Mouse (Mus musculus): ENCODE results near the gene Ctu2. TPM values are rescaled to one million over a fixed set of nuclear protein-coding genes. Genes with fewer than 3 reads are reported as not detected.

The Ctu2 gene
- polyA plus RNA-seq, 1 experiment from 2014 or later: 78.3 TPM

DNA sequence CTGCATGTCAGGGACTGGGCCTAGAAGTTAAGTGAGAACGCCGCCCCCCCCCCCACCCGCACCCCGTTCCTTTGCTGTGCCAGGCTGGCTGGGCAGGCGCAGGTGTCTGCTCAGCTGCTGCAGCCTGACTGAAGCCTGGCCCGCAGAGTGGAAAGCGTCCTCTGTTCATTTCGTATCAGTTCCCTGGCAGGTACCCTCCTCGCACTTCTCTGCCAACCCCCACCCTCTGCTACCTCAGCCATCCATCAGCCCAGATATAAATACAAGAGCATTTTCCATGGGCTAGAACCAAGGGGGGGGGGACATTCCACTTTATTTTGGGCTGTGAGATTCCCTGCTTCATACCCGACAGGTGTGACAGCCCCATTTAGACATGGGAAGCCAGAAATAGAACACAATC is 23.8 kb upstream of the Ctu2 start:
- H3K9ac ChIP-seq: no peak overlapping the region
- H3K36me3 ChIP-seq: no peaks in the 10 kb centered on the region
- H3K4me1 ChIP-seq (replicated peaks): no peaks in the 10 kb centered on the region
- H3K4me3 ChIP-seq: no peak overlapping the region
- H3K27me3 ChIP-seq: peaks cover 2% of the 10 kb centered on the region; the same call in 1 of the 2 replicates
- no peak overlapping the region for H3K27ac ChIP-seq (replicated peaks)
- H3K9me3 ChIP-seq: no peaks in the 10 kb centered on the region
- WGBS: 88% methylated on average over 10 of the region's 10 CpGs
- no peak for ATAC-seq (ENCODE audit: low FRiP score, low read depth)
- H3K4me2 ChIP-seq: no peak overlapping the region

DNA sequence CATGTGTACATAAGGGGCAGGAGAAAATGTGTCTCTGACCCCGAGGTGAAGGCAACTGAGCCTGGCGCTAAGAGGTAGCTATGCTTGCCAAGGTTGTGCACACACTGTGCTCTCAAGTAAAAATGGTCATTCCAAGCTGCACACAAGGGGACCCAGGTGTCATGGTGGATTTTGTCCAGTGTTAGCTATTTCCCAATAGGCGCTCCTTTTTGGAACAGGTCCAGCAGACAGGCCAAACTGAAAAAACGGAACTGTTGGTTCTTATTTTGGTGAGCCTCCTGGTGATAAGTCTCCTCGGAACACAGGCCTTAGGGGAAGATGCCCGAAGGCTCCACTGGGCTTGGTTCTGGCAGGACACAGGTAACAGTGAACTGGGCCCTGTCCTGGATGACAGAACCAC is 21.5 kb upstream of the Ctu2 start:
- WGBS: 86% methylated on average over 6 of the region's 6 CpGs
- no peak for ATAC-seq (ENCODE audit: low FRiP score, low read depth)

DNA sequence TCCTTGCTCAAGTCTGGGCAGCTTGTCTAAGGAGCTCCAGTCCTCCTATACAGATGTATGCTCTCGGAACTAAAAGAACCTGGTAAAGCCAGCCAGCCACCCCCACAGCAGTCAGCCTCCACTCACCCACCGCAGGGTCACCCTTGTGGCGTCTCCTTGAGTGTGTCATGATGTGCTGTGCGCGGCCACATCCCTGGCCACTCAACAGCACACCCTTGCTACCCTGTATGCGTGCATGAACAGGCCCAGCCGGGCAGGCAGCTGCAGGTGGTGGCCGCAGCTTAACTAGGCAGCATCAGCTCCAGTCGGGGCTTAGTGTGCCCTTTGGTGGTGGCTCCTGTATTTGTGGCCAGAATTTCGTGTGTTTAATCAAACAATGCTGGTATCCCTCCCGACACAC is 18.8 kb upstream of the Ctu2 start:
- Histone ChIP-seq H3K4me3 (no peak overlapping the region), H3K9me3 (no peaks in the 10 kb centered on the region), H3K4me2 (no peak overlapping the region), H3K27me3 (peaks cover 38% of the 10 kb centered on the region), H3K36me3 (no peaks in the 10 kb centered on the region), H3K9ac (no peak overlapping the region), H3K4me1 (replicated peaks) (peaks cover 12% of the 10 kb centered on the region), H3K27ac (replicated peaks) (no peak overlapping the region)
- ATAC-seq (ENCODE audit: low FRiP score, low read depth): no peak
- 79% methylated on average over 11 of the region's 11 CpGs for WGBS

More for the DNA sequence above, 21.5 kb upstream of the Ctu2 start:
- Histone ChIP-seq H3K4me2 (no peak overlapping the region), H3K27me3 (peaks cover 12% of the 10 kb centered on the region), H3K9me3 (no peaks in the 10 kb centered on the region), H3K27ac (replicated peaks) (no peak overlapping the region), H3K9ac (no peak overlapping the region), H3K36me3 (no peaks in the 10 kb centered on the region), H3K4me1 (replicated peaks) (no peaks in the 10 kb centered on the region), H3K4me3 (no peak overlapping the region)

DNA sequence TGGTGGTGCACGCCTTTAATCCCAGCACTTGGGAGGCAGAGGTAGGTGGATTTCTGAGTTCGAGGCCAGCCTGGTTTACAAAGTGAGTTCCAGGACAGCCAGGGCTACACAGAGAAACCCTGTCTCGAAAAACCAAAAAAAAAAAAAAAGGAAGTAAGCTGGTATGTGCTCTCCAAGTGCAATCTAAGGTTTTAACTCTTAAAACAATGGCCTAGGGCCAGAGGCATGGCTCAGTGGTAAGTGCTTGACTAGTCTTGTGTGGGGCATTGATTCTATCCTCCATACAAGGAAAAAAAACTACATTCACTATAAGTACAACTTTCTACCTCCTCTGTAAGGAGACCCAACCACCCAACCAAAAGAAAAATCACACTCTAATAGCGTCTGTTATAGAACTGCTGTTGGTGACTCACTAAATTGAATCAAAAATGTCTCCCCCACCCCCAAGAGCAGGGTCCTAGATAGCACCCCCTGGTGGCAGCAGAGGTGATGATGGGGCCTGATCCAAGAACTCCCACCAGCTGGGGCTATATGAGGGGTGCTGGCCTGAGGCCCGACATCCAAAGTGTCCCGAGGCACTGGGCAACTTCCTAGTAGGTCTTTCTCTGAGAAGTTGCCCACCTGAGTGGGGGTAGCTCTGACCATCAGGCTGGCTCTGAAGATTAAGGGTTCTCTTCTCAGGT is 16.6 kb upstream of the Ctu2 start:
- Histone ChIP-seq H3K4me2 (no peak overlapping the region), H3K4me3 (no peak overlapping the region), H3K27ac (replicated peaks) (no peak overlapping the region), H3K36me3 (no peaks in the 10 kb centered on the region), H3K9me3 (no peaks in the 10 kb centered on the region), H3K9ac (no peak overlapping the region), H3K27me3 (peaks cover 46% of the 10 kb centered on the region), H3K4me1 (replicated peaks) (peaks cover 12% of the 10 kb centered on the region)
- WGBS: 58% methylated on average over 6 of the region's 6 CpGs
- no peak for ATAC-seq (ENCODE audit: low FRiP score, low read depth)

DNA sequence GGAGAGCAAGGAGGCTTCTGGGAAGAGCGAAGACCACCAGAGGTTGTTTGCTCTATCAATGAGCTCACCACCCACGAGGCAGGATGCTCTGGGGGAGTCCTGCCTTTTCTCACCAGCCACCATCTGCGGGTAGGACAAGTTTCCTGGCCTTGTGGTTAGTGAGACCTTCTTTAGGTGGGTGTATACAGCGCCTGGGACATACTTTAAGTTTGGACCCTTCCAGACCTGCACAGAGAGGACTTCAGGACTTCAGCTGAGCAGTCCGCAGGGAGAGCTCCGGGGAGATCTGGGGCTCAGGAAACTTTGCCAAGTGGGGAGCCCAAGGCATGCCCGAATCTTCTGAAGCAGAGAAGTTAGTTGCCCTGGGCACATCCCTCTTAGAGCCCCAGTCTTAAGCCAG is 16.0 kb upstream of the Ctu2 start:
- peak overlapping the region; percentile 39 for H3K4me3 ChIP-seq
- no peaks in the 10 kb centered on the region for H3K36me3 ChIP-seq
- H3K9ac ChIP-seq: peak overlapping the region; percentile 37
- no peaks in the 10 kb centered on the region for H3K9me3 ChIP-seq
- WGBS: 25% methylated on average over 7 of the region's 7 CpGs
- peaks cover 46% of the 10 kb centered on the region for H3K27me3 ChIP-seq
- H3K4me1 ChIP-seq (replicated peaks): peaks cover 12% of the 10 kb centered on the region
- ATAC-seq (ENCODE audit: low FRiP score, low read depth): no peak
- H3K4me2 ChIP-seq: peak overlapping the region; percentile 73
- H3K27ac ChIP-seq (replicated peaks): no peak overlapping the region

DNA sequence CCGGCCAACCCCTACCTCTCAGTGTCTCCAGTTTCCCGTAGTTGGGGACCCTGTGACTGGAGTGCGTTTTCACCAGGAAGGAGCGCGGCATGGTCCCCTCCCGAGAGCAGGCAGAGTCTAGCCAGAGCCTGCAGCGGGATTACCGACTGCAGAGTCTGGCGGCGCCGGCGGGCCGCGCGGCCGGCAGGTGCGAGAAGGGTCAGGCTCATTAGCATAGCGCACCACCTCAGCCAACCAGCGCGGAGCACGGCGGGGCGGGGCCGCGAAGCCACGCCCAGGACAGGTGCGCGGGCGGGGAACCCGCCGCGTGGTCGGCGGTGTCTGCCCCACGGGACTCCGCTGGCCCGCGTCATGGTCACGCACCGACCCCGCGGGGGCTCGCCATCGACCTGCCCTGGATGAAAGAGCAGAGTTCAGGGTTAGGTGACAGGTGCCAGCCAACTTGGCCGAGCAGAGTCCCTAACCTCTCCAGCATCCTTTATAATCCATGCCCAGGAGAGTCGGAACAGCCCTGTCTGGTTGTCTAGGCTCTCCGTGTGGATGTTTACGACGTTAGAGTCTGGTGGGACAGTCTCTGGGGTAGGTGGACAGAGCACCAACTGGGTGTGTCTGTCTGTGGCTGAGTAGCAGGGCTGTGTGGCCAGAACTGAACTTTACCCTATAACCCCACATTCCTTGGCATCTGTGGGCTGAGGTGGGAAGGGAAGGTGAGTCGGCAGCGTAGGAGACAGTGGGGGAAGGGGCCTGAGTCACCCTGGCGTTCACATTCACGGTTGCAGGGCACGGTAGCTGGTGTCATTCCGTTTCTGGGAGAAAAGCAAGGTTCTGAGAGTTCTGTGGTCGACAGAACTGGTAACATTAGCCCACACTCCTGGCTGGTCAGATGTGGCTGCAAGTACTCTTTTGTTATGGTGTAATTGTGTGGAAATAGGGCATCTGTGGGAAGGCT is 15.1 kb upstream of the Ctu2 start, which contains the start of gene Snai3:
Gene Snai3, minus strand, starts transcription at position 210 of the 949 bp plus-strand sequence.
- no peak within 1 kb of the TSS for H3K27ac ChIP-seq (replicated peaks)

DNA sequence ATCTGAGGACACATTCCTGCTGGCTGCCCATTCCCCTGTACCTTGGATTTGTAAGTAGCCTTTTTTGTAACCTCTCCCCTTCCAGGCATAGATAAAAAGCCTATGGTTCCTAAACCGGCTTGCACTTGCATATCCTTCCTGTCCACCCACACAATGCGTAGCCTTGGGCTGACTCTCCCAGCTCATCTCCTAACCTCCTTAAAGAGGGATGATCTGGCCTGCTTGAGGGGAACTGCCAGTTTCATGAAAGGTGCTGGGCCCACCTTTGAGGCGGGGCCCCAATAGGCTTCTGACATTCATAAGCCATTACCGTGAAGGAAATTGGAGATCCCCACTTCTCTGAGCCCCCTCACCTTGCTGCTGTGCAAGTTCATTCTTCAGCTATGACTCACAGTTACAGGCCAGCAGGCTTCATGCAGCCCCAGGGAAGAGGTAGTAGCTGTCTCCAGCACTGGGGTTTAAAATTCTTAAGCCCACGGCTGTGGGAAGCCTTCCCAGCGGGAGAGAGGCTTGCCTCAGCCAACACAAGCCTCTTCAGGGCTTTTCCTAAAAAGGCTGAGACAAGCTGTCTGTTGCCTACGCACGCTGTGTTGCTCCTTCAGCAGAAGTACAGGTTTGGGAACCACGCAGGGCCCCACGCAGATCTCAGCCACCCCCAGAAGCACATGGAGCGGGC is 14.3 kb upstream of the Ctu2 start:
- no peak overlapping the region for H3K27ac ChIP-seq (replicated peaks)
- H3K4me2 ChIP-seq: no peak overlapping the region
- H3K9ac ChIP-seq: no peak overlapping the region
- H3K36me3 ChIP-seq: peaks cover 8% of the 10 kb centered on the region
- H3K4me3 ChIP-seq: no peak overlapping the region
- peaks cover 44% of the 10 kb centered on the region for H3K27me3 ChIP-seq
- H3K4me1 ChIP-seq (replicated peaks): peaks cover 12% of the 10 kb centered on the region
- 62% methylated on average over 11 of the region's 11 CpGs for WGBS
- no peak for ATAC-seq (ENCODE audit: low FRiP score, low read depth)
- H3K9me3 ChIP-seq: no peaks in the 10 kb centered on the region

More for the DNA sequence above, 15.1 kb upstream of the Ctu2 start, which contains the start of gene Snai3:
- peak within 1 kb of the TSS; percentile 39 for H3K4me3 ChIP-seq
- peak within 1 kb of the TSS; percentile 37 for H3K9ac ChIP-seq
- ATAC-seq (ENCODE audit: low FRiP score, low read depth): peak; percentile 75
- peak within 1 kb of the TSS; percentile 73 for H3K4me2 ChIP-seq
- peaks cover 46% of the 10 kb centered on the region for H3K27me3 ChIP-seq
- 2% methylated on average over 56 of the region's 56 CpGs for WGBS
- peaks cover 1% of the 10 kb centered on the region; the same call in 1 of the 2 replicates for H3K36me3 ChIP-seq
- H3K9me3 ChIP-seq: no peaks in the 10 kb centered on the region
- peaks cover 12% of the 10 kb centered on the region for H3K4me1 ChIP-seq (replicated peaks)

DNA sequence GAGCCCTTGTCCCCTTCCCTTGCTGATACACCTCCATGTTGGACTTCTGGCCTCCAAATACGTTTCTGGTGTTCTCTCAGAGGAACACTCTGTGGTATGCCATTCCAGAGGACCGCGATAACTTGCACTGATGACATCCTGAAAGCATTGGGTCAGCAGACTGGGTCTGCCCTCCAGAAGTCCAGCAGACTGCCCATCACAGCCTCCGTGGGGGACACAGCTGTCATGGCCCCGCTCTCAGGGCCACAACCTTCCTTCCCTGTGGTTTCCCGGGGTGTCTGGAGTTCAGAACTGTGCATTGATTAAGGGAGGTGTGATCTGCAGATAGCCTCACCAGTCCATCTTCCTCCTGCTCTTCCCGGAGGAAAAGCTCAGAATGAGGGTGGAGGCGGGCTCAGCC is 13.4 kb upstream of the Ctu2 start:
- Histone ChIP-seq H3K9me3 (no peaks in the 10 kb centered on the region), H3K4me2 (no peak overlapping the region), H3K27ac (replicated peaks) (no peak overlapping the region), H3K36me3 (peaks cover 17% of the 10 kb centered on the region), H3K4me3 (no peak overlapping the region), H3K9ac (no peak overlapping the region), H3K4me1 (replicated peaks) (peaks cover 12% of the 10 kb centered on the region), H3K27me3 (peaks cover 44% of the 10 kb centered on the region)
- 67% methylated on average over 8 of the region's 8 CpGs for WGBS
- no peak for ATAC-seq (ENCODE audit: low FRiP score, low read depth)

DNA sequence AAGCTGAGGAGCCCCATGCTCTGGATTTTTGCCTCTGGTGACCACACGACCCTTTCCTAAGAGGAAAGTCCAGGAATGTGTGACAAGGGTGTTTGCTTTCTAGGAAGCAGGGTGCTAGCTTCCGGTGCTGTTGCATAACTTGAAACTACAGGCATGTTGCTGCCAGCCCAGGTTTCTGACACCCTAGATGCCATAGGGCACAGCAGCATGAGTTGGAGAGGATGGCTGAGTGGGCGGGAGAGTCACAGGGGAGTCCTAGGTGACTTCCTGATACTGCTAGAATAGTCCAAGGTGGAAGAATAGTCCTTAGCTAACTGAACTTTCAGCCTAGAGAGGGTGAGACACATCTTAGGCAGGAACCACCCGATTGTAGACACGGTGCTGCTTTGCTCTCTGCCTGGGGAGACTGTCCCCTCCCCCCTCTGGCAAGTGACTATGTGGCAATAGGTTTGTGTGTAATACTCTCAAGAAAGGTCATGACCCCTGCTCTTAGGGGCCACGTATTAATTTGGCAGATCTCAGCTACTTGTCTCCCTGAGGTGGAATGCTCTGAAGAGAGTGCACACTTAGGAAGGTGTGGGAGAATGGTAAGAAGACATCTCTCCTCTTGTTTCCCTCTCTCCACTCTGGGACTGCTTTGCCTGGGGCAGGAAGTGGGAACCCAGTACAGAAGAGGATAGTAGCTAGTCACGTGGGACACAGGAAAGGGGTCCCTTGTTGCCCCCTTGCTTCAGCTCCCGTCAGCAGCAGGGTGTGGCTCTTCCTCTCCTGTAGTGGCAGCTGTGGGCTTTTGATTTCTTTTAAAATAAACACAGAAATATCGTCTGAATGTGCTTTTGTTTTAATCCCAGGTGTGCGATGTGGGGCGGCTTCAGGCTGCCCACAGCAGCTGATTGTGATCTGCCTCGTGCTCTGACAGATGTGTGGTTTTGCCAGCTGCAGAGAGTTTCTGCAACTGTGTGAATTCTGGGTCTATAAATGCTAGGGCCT is 12.0 kb upstream of the Ctu2 start:
- Histone ChIP-seq H3K36me3 (peaks cover 23% of the 10 kb centered on the region), H3K4me1 (replicated peaks) (peaks cover 12% of the 10 kb centered on the region), H3K9ac (no peak overlapping the region), H3K4me2 (no peak overlapping the region), H3K27me3 (peaks cover 37% of the 10 kb centered on the region), H3K27ac (replicated peaks) (no peak overlapping the region), H3K4me3 (no peak overlapping the region), H3K9me3 (no peaks in the 10 kb centered on the region)
- 69% methylated on average over 12 of the region's 12 CpGs for WGBS
- no peak for ATAC-seq (ENCODE audit: low FRiP score, low read depth)

DNA sequence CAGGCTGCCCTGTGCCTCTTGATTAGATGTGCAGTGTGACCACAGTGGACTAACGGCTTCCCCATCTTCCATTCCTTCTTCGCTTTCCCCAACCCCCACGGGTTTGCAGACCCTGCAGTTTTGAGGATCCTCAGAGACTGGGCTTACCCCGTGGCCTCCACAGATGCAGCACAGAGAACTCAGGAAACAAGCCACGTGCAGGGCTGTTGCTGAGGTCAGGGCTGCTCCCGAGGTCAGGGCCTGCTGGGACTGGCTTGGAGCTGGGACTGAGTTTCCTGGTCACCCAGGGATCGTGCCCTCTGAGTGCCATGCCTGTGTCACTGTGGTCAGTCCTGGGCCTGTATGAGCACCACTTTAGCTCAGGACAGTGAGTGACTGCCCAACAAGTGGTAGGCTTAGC is 11.0 kb upstream of the Ctu2 start:
- H3K9ac ChIP-seq: no peak overlapping the region
- H3K4me1 ChIP-seq (replicated peaks): peaks cover 11% of the 10 kb centered on the region
- no peak overlapping the region for H3K27ac ChIP-seq (replicated peaks)
- 73% methylated on average over 7 of the region's 7 CpGs for WGBS
- no peaks in the 10 kb centered on the region for H3K9me3 ChIP-seq
- no peak overlapping the region for H3K4me2 ChIP-seq
- no peak for ATAC-seq (ENCODE audit: low FRiP score, low read depth)
- no peak overlapping the region for H3K4me3 ChIP-seq
- peaks cover 23% of the 10 kb centered on the region for H3K36me3 ChIP-seq
- peaks cover 28% of the 10 kb centered on the region for H3K27me3 ChIP-seq

DNA sequence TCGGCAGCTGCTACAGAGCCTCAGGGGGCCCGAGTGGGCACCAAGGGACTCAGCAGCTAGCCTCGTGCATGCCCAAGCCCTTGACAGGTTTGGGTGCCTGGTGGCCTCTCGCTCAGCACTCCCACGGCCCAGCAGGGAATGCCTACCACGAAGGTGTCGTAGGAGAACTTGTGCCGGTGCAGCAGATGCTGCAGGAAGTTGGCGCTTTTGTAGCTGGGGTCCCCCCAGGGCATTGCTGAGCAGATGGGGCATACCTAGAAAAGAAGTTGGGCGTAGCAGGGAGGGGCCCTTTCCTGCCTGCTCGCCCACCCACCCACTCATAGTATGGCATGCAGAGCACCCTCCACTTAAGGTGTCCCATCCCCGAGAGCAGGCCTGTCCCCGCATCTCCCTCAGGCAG is 8.1 kb upstream of the Ctu2 start:
- Histone ChIP-seq H3K27me3 (0 out of 2 replicates have a peak, but pooled peaks cover 3% of the 10 kb centered on the region), H3K9ac (no peak overlapping the region), H3K36me3 (peaks cover 27% of the 10 kb centered on the region), H3K4me1 (replicated peaks) (no peaks in the 10 kb centered on the region), H3K4me3 (no peak overlapping the region), H3K4me2 (no peak overlapping the region), H3K27ac (replicated peaks) (no peak overlapping the region), H3K9me3 (no peaks in the 10 kb centered on the region)
- 88% methylated on average over 13 of the region's 13 CpGs for WGBS
- ATAC-seq (ENCODE audit: low FRiP score, low read depth): no peak
